Mouse (Mus musculus) cerebellum, adult 2 months (tissue): ENCODE measurements around the gene 1110032F04Rik. TPM values are rescaled to one million over a fixed set of nuclear protein-coding genes. Genes with fewer than 3 reads are reported as not detected.
"Not testable (repeated sequence)": the region's sequence is repeated elsewhere in the genome, so short reads cannot be mapped to it uniquely, and the experiment has no call there.

Source experiments
- DNase-seq, 2 experiments: peaks; one replicate each; pipeline ENCODE4 v3.0.0; 2021
- H3K27ac ChIP-seq: fragments of 200-500 bp; 2 replicates; pipeline ENCODE4 v1.5.1; 2012; ENCODE audit warnings: low read length, control low read depth, inconsistent platforms; ENCODE audit not compliant: insufficient read depth
- H3K27me3 ChIP-seq: fragments of 200-500 bp; 2 replicates; pipeline ENCODE4 v1.6.1; 2012; ENCODE audit warnings: inconsistent platforms, mild to moderate bottlenecking, low read length, moderate library complexity; ENCODE audit not compliant: control insufficient read depth, insufficient read depth
- H3K4me1 ChIP-seq: fragments of 200-500 bp; 2 replicates; pipeline ENCODE4 v1.6.1; 2011; ENCODE audit warnings: low read length; ENCODE audit not compliant: control insufficient read depth, insufficient read depth
- H3K4me3 ChIP-seq: fragments of 200-500 bp; replicated peaks from 2 replicates; pipeline ENCODE3; 2011; ENCODE audit warnings: mild to moderate bottlenecking, low read depth, low read length, control low read depth; ENCODE audit not compliant: insufficient read depth
- CTCF ChIP-seq: fragments of 200-500 bp; IDR thresholded peaks from 2 replicates; pipeline ENCODE4 v1.5.1; 2011; ENCODE audit warnings: low read depth, mild to moderate bottlenecking, control low read depth, low read length, moderate library complexity, borderline replicate concordance; ENCODE audit not compliant: insufficient read depth
- POLR2A ChIP-seq: fragments of 200-500 bp; IDR thresholded peaks from 2 replicates; pipeline ENCODE4 v1.6.1; 2011; ENCODE audit warnings: low read length, control low read depth, borderline replicate concordance; ENCODE audit not compliant: insufficient read depth
- WGBS: fragments of 180-500 bp; shearing (Covaris S2); methylation state at CpG from one replicate; pipeline ENCODE4 v1.1.7; 2018; 5-methylcytosine and 5-hydroxymethylcytosine counted together
- polyA plus RNA-seq: library from polyadenylated mRNA; depleted of rRNA; stranded (reverse); fragments of >200 nt; gene quantifications from 2 replicates; pipeline ENCODE4 v1.2.3, GENCODE M21; 2012; rRNA removed

The 1110032F04Rik gene
- polyA plus RNA-seq, 1 experiment: 1.9 TPM

DNA sequence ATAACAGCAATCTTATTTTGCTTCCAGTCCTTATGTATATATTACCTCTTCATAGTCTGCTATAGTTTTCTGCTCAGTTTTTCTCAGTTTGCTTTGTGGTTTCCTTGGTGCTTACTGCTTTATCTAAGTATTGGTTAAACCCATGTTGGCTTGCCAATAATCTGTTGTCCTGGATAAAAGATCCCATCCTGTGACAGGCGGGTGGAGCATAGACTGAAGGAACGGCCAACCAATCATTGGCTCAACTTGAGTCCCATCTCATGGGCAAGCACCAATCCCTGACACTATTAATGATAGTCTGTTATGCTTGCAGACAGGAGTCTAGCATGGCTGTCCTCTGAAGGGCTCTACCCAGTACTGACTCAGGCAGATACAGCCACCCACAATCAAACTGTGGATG is 4.7 kb downstream of the 1110032F04Rik start:
- TF ChIP-seq CTCF (no peak), POLR2A (no peak)
- H3K4me1 ChIP-seq: no peaks in the 10 kb centered on the region
- H3K27me3 ChIP-seq: no peaks in the 10 kb centered on the region; the same call in 1 of the 2 replicates
- DNase-seq: no peak
- H3K27ac ChIP-seq: no peak overlapping the region
- no peak overlapping the region for H3K4me3 ChIP-seq
- WGBS: 90% methylated on average over 2 of the region's 2 CpGs

DNA sequence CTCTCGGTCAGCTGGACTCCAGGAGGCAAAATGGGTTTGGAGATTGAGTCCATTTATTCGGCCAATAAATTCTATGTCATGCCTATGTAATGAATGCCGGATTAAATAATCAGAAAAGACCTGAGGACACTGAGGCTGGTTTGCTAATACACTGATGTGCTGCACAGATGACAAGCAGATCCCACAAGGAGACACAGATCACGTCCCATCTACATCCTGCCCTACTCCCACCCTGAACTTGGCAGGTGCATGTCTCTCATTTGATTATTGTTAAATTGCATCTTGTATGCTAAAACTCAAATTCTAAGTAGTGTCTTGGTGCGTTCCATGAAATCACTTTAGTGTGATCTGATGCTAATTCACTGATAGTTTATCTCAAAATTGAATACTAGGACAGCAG is 17.5 kb downstream of the 1110032F04Rik start:
- Histone ChIP-seq H3K4me3 (no peak overlapping the region), H3K27me3 (no peaks in the 10 kb centered on the region), H3K4me1 (no peaks in the 10 kb centered on the region), H3K27ac (no peak overlapping the region)
- TF ChIP-seq CTCF: no peak
- no peak for TF ChIP-seq POLR2A
- WGBS: 77% methylated on average over 5 of the region's 5 CpGs
- no peak for DNase-seq

GRCm38 (mm10) chr3:68895426-68895825 is 26.0 kb downstream of the 1110032F04Rik start:
- H3K27me3 ChIP-seq: no peaks in the 10 kb centered on the region
- 59% methylated on average over 4 of the region's 4 CpGs for WGBS
- no peaks in the 10 kb centered on the region for H3K4me1 ChIP-seq
- H3K4me3 ChIP-seq: no peak overlapping the region
- no peak overlapping the region for H3K27ac ChIP-seq
- no peak for DNase-seq
- TF ChIP-seq CTCF (no peak), POLR2A (no peak)

DNA sequence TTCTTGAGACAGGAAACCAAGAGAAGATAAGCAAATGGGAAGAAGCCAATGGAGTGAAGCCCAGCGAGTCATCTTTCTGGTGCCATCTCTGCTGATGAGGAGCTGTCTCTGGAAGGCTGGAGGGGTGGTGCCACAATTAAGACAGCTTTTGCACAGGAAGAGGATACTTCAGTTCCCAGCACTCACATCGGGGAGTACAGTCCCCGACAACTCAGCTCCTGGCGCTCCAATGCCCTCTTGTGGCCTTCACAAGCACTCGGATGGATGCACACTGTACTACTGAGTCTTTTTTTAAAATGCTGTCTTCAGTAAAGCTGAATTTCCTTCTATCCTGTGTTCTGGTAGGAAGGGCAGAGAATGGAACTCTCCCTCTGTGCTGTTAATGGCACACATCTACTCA is 27.8 kb downstream of the 1110032F04Rik start:
- Histone ChIP-seq H3K27ac (no peak overlapping the region), H3K27me3 (no peaks in the 10 kb centered on the region), H3K4me1 (no peaks in the 10 kb centered on the region), H3K4me3 (no peak overlapping the region)
- WGBS: 92% methylated on average over 5 of the region's 5 CpGs
- DNase-seq: no peak
- TF ChIP-seq POLR2A (no peak), CTCF (no peak)

DNA sequence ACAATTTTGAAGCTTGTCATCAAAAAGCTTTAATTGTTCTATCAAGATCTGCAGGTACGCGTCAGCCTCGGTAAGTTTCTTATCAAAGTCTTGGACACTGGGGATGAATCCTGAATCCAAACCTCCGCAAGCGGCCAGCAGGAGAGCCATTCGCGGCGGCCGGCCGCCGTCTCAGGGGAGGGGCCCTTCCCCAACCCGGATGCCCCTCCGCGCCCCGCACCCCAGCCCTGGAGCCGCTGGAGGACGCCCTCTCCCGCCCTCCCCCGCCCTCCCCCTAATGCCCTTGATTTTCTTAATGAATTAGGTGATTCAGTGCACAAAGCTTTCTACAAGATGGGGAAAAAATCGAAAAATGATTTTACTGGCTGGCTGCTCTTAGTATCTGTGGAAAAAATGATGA is 33.2 kb downstream of the 1110032F04Rik start:
- not testable (repeated sequence) for DNase-seq, H3K4me1 ChIP-seq, H3K4me3 ChIP-seq, H3K27ac ChIP-seq, H3K27me3 ChIP-seq
- 96% methylated on average over 20 of the region's 20 CpGs for WGBS

GRCm38 (mm10) chr3:68904902-68905778 is 35.8 kb downstream of the 1110032F04Rik start:
- TF ChIP-seq POLR2A: no peak
- TF ChIP-seq CTCF: no peak
- DNase-seq: no peak
- no peaks in the 10 kb centered on the region for H3K27me3 ChIP-seq
- no peak overlapping the region for H3K4me3 ChIP-seq
- no peaks in the 10 kb centered on the region for H3K4me1 ChIP-seq
- WGBS: 78% methylated on average over 2 of the region's 2 CpGs
- H3K27ac ChIP-seq: no peak overlapping the region

GRCm38 (mm10) chr3:68907509-68907908 is 38.1 kb downstream of the 1110032F04Rik start:
- WGBS: 88% methylated on average over 4 of the region's 4 CpGs
- no peak overlapping the region for H3K4me3 ChIP-seq
- H3K27me3 ChIP-seq: no peaks in the 10 kb centered on the region
- DNase-seq: no peak
- no peaks in the 10 kb centered on the region for H3K4me1 ChIP-seq
- no peak overlapping the region for H3K27ac ChIP-seq
- TF ChIP-seq POLR2A (no peak), CTCF (no peak)

Other genes with a start within 250 kb of the 1110032F04Rik start
- gene Il12a, start 178.9 kb upstream of the 1110032F04Rik start, polyA plus RNA-seq: 0.68 and 1.1 TPM in 2 replicates
- 21.1 and 24.3 TPM in 2 replicates for gene Ift80, start 135.0 kb downstream of the 1110032F04Rik start, polyA plus RNA-seq
- 4.5 and 4.8 TPM in 2 replicates for gene Smc4, start 135.2 kb downstream of the 1110032F04Rik start, polyA plus RNA-seq
- 12.5 and 17.3 TPM in 2 replicates for gene Trim59, start 175.2 kb downstream of the 1110032F04Rik start, polyA plus RNA-seq